Mouse (Mus musculus) urinary bladder, postnatal 25 days (tissue): ENCODE measurements around the gene Poldip3.

ENCODE experiments used
- DNase-seq: peaks from one replicate; pipeline ENCODE4 v3.0.0; 2022; ENCODE audit warnings: low spot score

Gene Poldip3

GRCm38 (mm10) chr15:83149196-83150072 is at the start of gene Poldip3:
Gene Poldip3 (minus strand): TSS chr15:83149384.
- peak; percentile 96 for DNase-seq

GRCm38 (mm10) chr15:83193413-83193812 is 44.2 kb upstream of the Poldip3 start:
- DNase-seq, result no peak

GRCm38 (mm10) chr15:83182351-83182750 is 33.2 kb upstream of the Poldip3 start:
- no peak for DNase-seq

GRCm38 (mm10) chr15:83181800-83182330 is 32.7 kb upstream of the Poldip3 start:
- DNase-seq, result no peak

GRCm38 (mm10) chr15:83180004-83180403 is 30.8 kb upstream of the Poldip3 start:
- no peak for DNase-seq

GRCm38 (mm10) chr15:83176653-83177052 is 27.5 kb upstream of the Poldip3 start:
- DNase-seq, result no peak

GRCm38 (mm10) chr15:83173914-83174884 is 25.0 kb upstream of the Poldip3 start:
- no peak for DNase-seq

GRCm38 (mm10) chr15:83172492-83173429 is 23.6 kb upstream of the Poldip3 start, which contains the start of gene Cyb5r3:
Gene Cyb5r3 (minus strand): TSS chr15:83172592.
- no peak for DNase-seq

- DNase-seq, result peak; percentile 92
These were observed 22.7 kb upstream of the Poldip3 start for GRCm38 (mm10) chr15:83171712-83172481.

- DNase-seq, result no peak
These were observed 21.9 kb upstream of the Poldip3 start for GRCm38 (mm10) chr15:83170956-83171659.

GRCm38 (mm10) chr15:83169772-83170722 is 20.9 kb upstream of the Poldip3 start:
- no peak for DNase-seq

- DNase-seq, result no peak
These were observed 19.9 kb upstream of the Poldip3 start for GRCm38 (mm10) chr15:83168875-83169771.

GRCm38 (mm10) chr15:83168311-83168710 is 19.1 kb upstream of the Poldip3 start:
- no peak for DNase-seq

GRCm38 (mm10) chr15:83167550-83168065 is 18.4 kb upstream of the Poldip3 start:
- no peak for DNase-seq

GRCm38 (mm10) chr15:83167126-83167525 is 17.9 kb upstream of the Poldip3 start:
- DNase-seq, result peak; percentile 67

- DNase-seq, result peak; percentile 51
These were observed 17.5 kb upstream of the Poldip3 start for GRCm38 (mm10) chr15:83166642-83167041.
